In genomic region chr17:34000150-34000537, GRCm38 (mm10) we compare ENCODE assay signal across 8 mouse cellular contexts. TPM values are rescaled to one million over a fixed set of nuclear protein-coding genes. Genes with fewer than 3 reads are reported as not detected.
DNase-seq lines count a peak whose midpoint lies in the region; ATAC-seq and TF ChIP-seq lines count a peak whose summit lies in the region.

H2-K1 (minus strand) TSS chr17:34000347.

- H3K4me1 ChIP-seq in hindbrain, embryonic 12.5 days, result peaks cover 14% of the 10 kb centered on the region
- H3K4me1 ChIP-seq in lung, postnatal 0 days (ENCODE audit: insufficient read depth, low read depth, low read length), result no peaks in the 10 kb centered on the region

- ATAC-seq in Patski, result peak; percentile 97
- ATAC-seq in hindbrain, embryonic 12.5 days (ENCODE audit: low FRiP score), result peak; percentile 81
- ATAC-seq in lung, postnatal 0 days, result peak; percentile 99

- peak within 1 kb of the TSS; percentile 59 for H3K9ac ChIP-seq in hindbrain, embryonic 12.5 days
- H3K9ac ChIP-seq in lung, postnatal 0 days (replicated peaks; ENCODE audit: low read depth), result peak within 1 kb of the TSS; percentile 52

- DNase-seq in Patski (ENCODE audit: low read depth, low spot score), result no peak
- DNase-seq in cerebellum, postnatal 25 days, result peak; percentile 55 to 74
- DNase-seq in frontal cortex, postnatal 14 days (ENCODE audit: low spot score in 2 of 2), result peak; percentile 44 to 53
- DNase-seq in layer of hippocampus, postnatal 10 days (ENCODE audit: low spot score in 2 of 2), result peak; percentile 71 to 73
- DNase-seq in lung, postnatal 0 days (ENCODE audit: low spot score), result peak; percentile 97
- DNase-seq in ovary, postnatal 36 days (ENCODE audit: low spot score), result peak; percentile 86
- DNase-seq in thymus, postnatal 36 days, result peak; percentile 81 to 84

- in situ Hi-C loops in Patski (cut with MboI; ENCODE audit: low pct_unique_long_range_greater_than_20kb), result loop anchor here (5.0 kb wide), 1 partner anchor 33 kb away; no protein-coding TSS in a partner anchor

- peaks cover 2% of the 10 kb centered on the region for H3K27me3 ChIP-seq in Patski
- peaks cover 49% of the 10 kb centered on the region for H3K27me3 ChIP-seq in hindbrain, embryonic 12.5 days
- H3K27me3 ChIP-seq in lung, postnatal 0 days (replicated peaks; ENCODE audit: insufficient read depth, low read length), result no peaks in the 10 kb centered on the region

- H3K4me2 ChIP-seq in hindbrain, embryonic 12.5 days (replicated peaks), result peak within 1 kb of the TSS; percentile 96
- peak within 1 kb of the TSS; percentile 93 for H3K4me2 ChIP-seq in lung, postnatal 0 days (replicated peaks; ENCODE audit: low read depth, low read length)

- CTCF ChIA-PET in Patski (lab: Charles Lee), result no interaction called here

- peak within 1 kb of the TSS; percentile 53 for H3K4me3 ChIP-seq in hindbrain, embryonic 12.5 days
- peak within 1 kb of the TSS; percentile 73 for H3K4me3 ChIP-seq in lung, postnatal 0 days (ENCODE audit: low read depth, low read length)

- under 1% methylated on average over 30 of the region's 30 CpGs for WGBS in hindbrain, embryonic 12.5 days
- WGBS in lung, postnatal 0 days, result 2% methylated on average over 24 of the region's 30 CpGs

- no peaks in the 10 kb centered on the region for H3K36me3 ChIP-seq in hindbrain, embryonic 12.5 days
- no peaks in the 10 kb centered on the region for H3K36me3 ChIP-seq in lung, postnatal 0 days (ENCODE audit: insufficient read depth, low read length)

- no peak for TF ChIP-seq EP300 in lung, postnatal 0 days (IDR thresholded peaks at IDR 0.05)

- H3K9me3 ChIP-seq in hindbrain, embryonic 12.5 days (replicated peaks), result no peaks in the 10 kb centered on the region
- no peaks in the 10 kb centered on the region for H3K9me3 ChIP-seq in lung, postnatal 0 days (ENCODE audit: low read length)

- no peak within 1 kb of the TSS for H3K27ac ChIP-seq in hindbrain, embryonic 12.5 days
- no peak within 1 kb of the TSS for H3K27ac ChIP-seq in lung, postnatal 0 days (ENCODE audit: low read length)

- TF ChIP-seq CTCF in Patski (IDR thresholded peaks at IDR 0.05), result no peak
- TF ChIP-seq CTCF in lung, postnatal 0 days (IDR thresholded peaks at IDR 0.05), result no peak

- POLR2A ChIA-PET in Patski (lab: Charles Lee), result no interaction called here

RNA-seq across cellular contexts. Expression of gene H2-K1, which starts in this region (rescaled TPM):
- polyA plus RNA-seq in Patski (2021), result 79.5 TPM
- 13.8 and 16.6 TPM in 2 replicates for polyA plus RNA-seq in hindbrain, embryonic 12.5 days (2016; fragmentation: Nextera tagmentation; extraction: Ambion mirVana)
- total RNA-seq in layer of hippocampus, postnatal 10 days (2021), result 10 to 100 TPM; 11.1 to 14.3 TPM
- 213 and 222 TPM in 2 replicates for polyA plus RNA-seq in lung, postnatal 0 days (2015; fragmentation: Nextera tagmentation; extraction: Ambion mirVana)
